Mouse (Mus musculus) spleen, postnatal 36 days (tissue): ENCODE measurements around the gene Fam114a1.
A peak's percentile ranks its signal among the peaks of the same experiment; 100 is the strongest.

ENCODE experiments used
- DNase-seq, 2 experiments: peaks; one replicate each; pipeline ENCODE4 v3.0.0; 2022; ENCODE audit warnings: low spot score in 2 of 2, mixed read lengths in 1 of 2

The Fam114a1 gene

GRCm38 (mm10) chr5:64969861-64970771 lies at the start of gene Fam114a1:
TSS of gene Fam114a1 (plus strand) at chr5:64970071.
- DNase-seq, result peak; percentile 69 to 77

GRCm38 (mm10) chr5:64922891-64923381 lies 46.9 kb upstream of the Fam114a1 start:
- DNase-seq, result peak; percentile 74 to 75

- peak; percentile 41 to 51 for DNase-seq
Measured at GRCm38 (mm10) chr5:64932215-64932614, 37.7 kb upstream of the Fam114a1 start.

GRCm38 (mm10) chr5:64932775-64933174 lies 37.1 kb upstream of the Fam114a1 start:
- no peak for DNase-seq

GRCm38 (mm10) chr5:64951486-64951885 lies 18.4 kb upstream of the Fam114a1 start:
- no peak for DNase-seq

- no peak for DNase-seq
Measured at GRCm38 (mm10) chr5:64954931-64955330, 14.9 kb upstream of the Fam114a1 start.

GRCm38 (mm10) chr5:64958991-64959842 lies 10.7 kb upstream of the Fam114a1 start:
- DNase-seq, result peak; percentile 32 to 41

GRCm38 (mm10) chr5:64959843-64960230 lies 10.0 kb upstream of the Fam114a1 start, which contains the start of gene Tlr6:
TSS of gene Tlr6 (minus strand) at chr5:64960097.
- peak; percentile 63 to 73 for DNase-seq

- DNase-seq, result peak; percentile 77 to 82
Measured at GRCm38 (mm10) chr5:64960857-64961391, 8.9 kb upstream of the Fam114a1 start.

GRCm38 (mm10) chr5:64963271-64963670 lies 6.6 kb upstream of the Fam114a1 start:
- no peak for DNase-seq

GRCm38 (mm10) chr5:64963735-64964134 lies 6.1 kb upstream of the Fam114a1 start:
- DNase-seq, result no peak

- DNase-seq, result peak; percentile 45 to 58
Measured at GRCm38 (mm10) chr5:64968961-64969860, 660 bp upstream of the Fam114a1 start.

GRCm38 (mm10) chr5:64975121-64975520 lies 5.2 kb downstream of the Fam114a1 start:
- no peak for DNase-seq

GRCm38 (mm10) chr5:64977128-64977527 lies 7.3 kb downstream of the Fam114a1 start:
- no peak for DNase-seq

GRCm38 (mm10) chr5:64985971-64986370 lies 16.1 kb downstream of the Fam114a1 start:
- no peak for DNase-seq

GRCm38 (mm10) chr5:64989940-64990339 lies 20.1 kb downstream of the Fam114a1 start:
- DNase-seq, result peak in 1 of 2 experiments; percentile 16

GRCm38 (mm10) chr5:64992540-64992939 lies 22.7 kb downstream of the Fam114a1 start:
- DNase-seq, result no peak

GRCm38 (mm10) chr5:64995408-64995807 lies 25.5 kb downstream of the Fam114a1 start:
- DNase-seq, result no peak

- peak in 1 of 2 experiments; percentile 13 for DNase-seq
Measured at GRCm38 (mm10) chr5:65002940-65003824, 33.3 kb downstream of the Fam114a1 start.
